Mouse (Mus musculus): ENCODE results near the gene Frrs1.
"Not testable (repeated sequence)": the region's sequence is repeated elsewhere in the genome, so short reads cannot be mapped to it uniquely, and the experiment has no call there.

Frrs1 gene

GRCm38 (mm10) chr3:116858941-116859685, at the start of gene Frrs1:
TSS of gene Frrs1 (plus strand) at chr3:116859464.
- DNase-seq (ENCODE audit: low spot score in 2 of 2), result no peak

GRCm38 (mm10) chr3:116810351-116810750, 48.9 kb upstream of the Frrs1 start:
- not testable (repeated sequence) for DNase-seq (ENCODE audit: low spot score in 2 of 2)

GRCm38 (mm10) chr3:116812946-116813345, 46.3 kb upstream of the Frrs1 start:
- no peak for DNase-seq (ENCODE audit: low spot score in 2 of 2)

GRCm38 (mm10) chr3:116815305-116815797, 43.9 kb upstream of the Frrs1 start:
- no peak for DNase-seq (ENCODE audit: low spot score in 2 of 2)

- DNase-seq (ENCODE audit: low spot score in 2 of 2), result no peak
Observed at GRCm38 (mm10) chr3:116815916-116816315, 43.3 kb upstream of the Frrs1 start.

GRCm38 (mm10) chr3:116816674-116817215, 42.5 kb upstream of the Frrs1 start:
- no peak for DNase-seq (ENCODE audit: low spot score in 2 of 2)

GRCm38 (mm10) chr3:116817231-116817630, 42.0 kb upstream of the Frrs1 start:
- DNase-seq (ENCODE audit: low spot score in 2 of 2), result no peak

GRCm38 (mm10) chr3:116826471-116827215, 32.6 kb upstream of the Frrs1 start:
- DNase-seq (ENCODE audit: low spot score in 2 of 2), result no peak

- no peak for DNase-seq (ENCODE audit: low spot score in 2 of 2)
Observed at GRCm38 (mm10) chr3:116829274-116829920, 29.9 kb upstream of the Frrs1 start.

GRCm38 (mm10) chr3:116831324-116831723, 27.9 kb upstream of the Frrs1 start:
- no peak for DNase-seq (ENCODE audit: low spot score in 2 of 2)

GRCm38 (mm10) chr3:116832526-116833310, 26.5 kb upstream of the Frrs1 start:
- no peak for DNase-seq (ENCODE audit: low spot score in 2 of 2)

- no peak for DNase-seq (ENCODE audit: low spot score in 2 of 2)
Observed at GRCm38 (mm10) chr3:116833491-116833890, 25.8 kb upstream of the Frrs1 start.

- no peak for DNase-seq (ENCODE audit: low spot score in 2 of 2)
Observed at GRCm38 (mm10) chr3:116834241-116834640, 25.0 kb upstream of the Frrs1 start.

GRCm38 (mm10) chr3:116835350-116835749, 23.9 kb upstream of the Frrs1 start:
- no peak for DNase-seq (ENCODE audit: low spot score in 2 of 2)

GRCm38 (mm10) chr3:116835770-116836680, 23.2 kb upstream of the Frrs1 start:
- peak; percentile 79 to 88 for DNase-seq (ENCODE audit: low spot score in 2 of 2)

GRCm38 (mm10) chr3:116836681-116837475, 22.4 kb upstream of the Frrs1 start:
- DNase-seq (ENCODE audit: low spot score in 2 of 2), result no peak

GRCm38 (mm10) chr3:116841311-116841710, 18.0 kb upstream of the Frrs1 start:
- no peak for DNase-seq (ENCODE audit: low spot score in 2 of 2)

GRCm38 (mm10) chr3:116844880-116845579, 14.2 kb upstream of the Frrs1 start:
- no peak for DNase-seq (ENCODE audit: low spot score in 2 of 2)

- no peak for DNase-seq (ENCODE audit: low spot score in 2 of 2)
Observed at GRCm38 (mm10) chr3:116846084-116846483, 13.2 kb upstream of the Frrs1 start.
